Mouse (Mus musculus) intestine, postnatal 0 days (tissue): ENCODE data around the gene Gm498. TPM values are rescaled to one million over a fixed set of nuclear protein-coding genes. Genes with fewer than 3 reads are reported as not detected.

Experiments
- ATAC-seq: fragments of 200-750 bp; cut with Nextera tagmentation; 2 replicates; pipeline ENCODE4 v1.8.0; 2017; ENCODE audit warnings: mild to moderate bottlenecking, moderate TSS enrichment, moderate library complexity
- H3K27ac ChIP-seq: fragments of 300-500 bp; sonication (generic); 2 replicates; pipeline ENCODE4 v1.5.1; 2014; ENCODE audit warnings: mild to moderate bottlenecking, low read depth, low read length, moderate library complexity
- H3K27me3 ChIP-seq: fragments of 300-500 bp; sonication (generic); replicated peaks from 2 replicates; pipeline ENCODE4 v1.6.1; 2014; ENCODE audit warnings: low read length, mixed read lengths; ENCODE audit not compliant: control insufficient read depth, insufficient read depth
- H3K36me3 ChIP-seq: fragments of 300-500 bp; sonication (generic); 2 replicates; pipeline ENCODE4 v1.6.1; 2014; ENCODE audit warnings: mild to moderate bottlenecking, moderate library complexity; ENCODE audit not compliant: control insufficient read depth, insufficient read depth
- H3K4me1 ChIP-seq: fragments of 300-500 bp; sonication (generic); replicated peaks from 2 replicates; pipeline ENCODE4 v1.6.1; 2014; ENCODE audit warnings: antibody characterized with exemption, low read length, mixed read lengths; ENCODE audit not compliant: control insufficient read depth, insufficient read depth
- H3K4me2 ChIP-seq: fragments of 300-500 bp; sonication (generic); replicated peaks from 2 replicates; pipeline ENCODE4 v1.6.1; 2014; ENCODE audit warnings: low read depth, mild to moderate bottlenecking, moderate library complexity
- H3K4me3 ChIP-seq: fragments of 300-500 bp; sonication (generic); 2 replicates; pipeline ENCODE4 v1.5.1; 2014; ENCODE audit warnings: low read depth, low read length
- H3K9ac ChIP-seq: fragments of 300-500 bp; sonication (generic); 2 replicates; pipeline ENCODE4 v1.6.1; 2014; ENCODE audit warnings: mild to moderate bottlenecking, low read depth, low read length
- H3K9me3 ChIP-seq: fragments of 300-500 bp; sonication (generic); 2 replicates; pipeline ENCODE4 v1.6.1; 2016; ENCODE audit warnings: mixed run types; ENCODE audit not compliant: control insufficient read depth
- CTCF ChIP-seq: sonication (generic); IDR thresholded peaks from 2 replicates; pipeline ENCODE4 v1.5.1; 2016; ENCODE audit warnings: low read depth, mild to moderate bottlenecking, control low read depth, antibody characterized with exemption, moderate library complexity
- WGBS: fragments of 180-500 bp; shearing (Covaris S2); extraction: QIAGEN DNeasy Blood & Tissue Kit; methylation state at CpG from one replicate; pipeline ENCODE4 v1.1.7; 2014; 5-methylcytosine and 5-hydroxymethylcytosine counted together
- microRNA-seq: library from miRNA; unstranded; fragments of <30 nt; microRNA quantifications from one replicate; pipeline ENCODE4, GENCODE M21; 2016
- polyA plus RNA-seq: library from polyadenylated mRNA; unstranded; fragments of >200 nt; fragmentation: Nextera tagmentation; extraction: Ambion mirVana; gene quantifications from 2 replicates; pipeline ENCODE4 v1.2.1, GENCODE M21; 2015

The Gm498 gene
- polyA plus RNA-seq, 1 experiment from 2014 or later, result not detected

DNA sequence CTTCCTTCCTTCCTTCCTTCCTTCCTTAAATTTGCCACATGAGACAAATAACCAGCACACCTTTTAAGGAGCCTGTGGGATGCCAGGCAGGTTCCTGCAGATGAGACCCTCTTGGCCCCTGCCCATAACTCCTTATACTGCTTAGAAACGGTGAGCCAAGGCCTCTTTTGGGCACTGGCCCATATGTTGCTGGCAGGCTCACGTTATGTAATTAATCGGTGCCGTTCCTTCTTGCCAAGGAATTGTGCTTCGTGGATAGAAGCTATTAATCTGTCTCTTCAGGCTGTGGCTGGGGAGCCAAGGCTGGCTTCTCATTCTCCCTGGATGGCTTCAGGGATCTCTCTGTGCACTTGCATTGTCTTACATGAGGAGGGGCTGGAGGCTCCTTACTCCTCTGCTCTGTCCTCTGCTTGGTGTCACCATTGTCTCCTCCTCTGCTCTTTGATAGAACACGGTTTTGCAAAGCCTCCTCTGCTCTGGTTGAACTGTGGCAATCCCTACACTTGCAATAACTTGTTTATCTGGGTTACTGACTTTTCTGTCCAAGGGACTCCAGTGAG, 77.9 kb downstream of the Gm498 start:
- no peak overlapping the region for H3K27ac ChIP-seq

More for the DNA sequence above, 77.9 kb downstream of the Gm498 start:
- Histone ChIP-seq H3K9me3 (no peaks in the 10 kb centered on the region), H3K27me3 (no peaks in the 10 kb centered on the region), H3K4me3 (no peak overlapping the region), H3K36me3 (no peaks in the 10 kb centered on the region), H3K4me1 (no peaks in the 10 kb centered on the region), H3K9ac (no peak overlapping the region), H3K4me2 (no peak overlapping the region)
- WGBS, result 71% methylated on average over 6 of the region's 6 CpGs
- no peak for ATAC-seq
- TF ChIP-seq CTCF, result no peak

Small RNAs within 50 kb of the gene (microRNA-seq; reads per million reads assigned to microRNA genes)
- not detected for gene Mir6404

Other genes with a start within 250 kb of the Gm498 start
- 0.27 TPM in 2 replicates for gene Tnfrsf26, start 238.1 kb upstream of the Gm498 start, polyA plus RNA-seq
- gene Tnfrsf22, start 217.2 kb upstream of the Gm498 start, polyA plus RNA-seq, result 2.7 and 3.1 TPM in 2 replicates
- gene Tnfrsf23, start 181.0 kb upstream of the Gm498 start, polyA plus RNA-seq, result 5.1 and 6.3 TPM in 2 replicates
- 11.3 and 13.1 TPM in 2 replicates for gene Osbpl5, start 109.9 kb upstream of the Gm498 start, polyA plus RNA-seq
- not detected in 2 replicates for gene Mrgprg, start 99.8 kb upstream of the Gm498 start, polyA plus RNA-seq
- gene Mrgpre, start 82.3 kb upstream of the Gm498 start, polyA plus RNA-seq, result 1.0 and 1.5 TPM in 2 replicates
- 24.8 and 26.4 TPM in 2 replicates for gene Nadsyn1, start 44.0 kb upstream of the Gm498 start, polyA plus RNA-seq
- gene Dhcr7, start 43.7 kb upstream of the Gm498 start, polyA plus RNA-seq, result 30.4 and 31.2 TPM in 2 replicates
- gene Shank2, start 135.1 kb downstream of the Gm498 start, polyA plus RNA-seq, result 0.68 and 0.74 TPM in 2 replicates